Mouse (Mus musculus): ENCODE results near the gene Acads. TPM values are rescaled to one million over a fixed set of nuclear protein-coding genes. Genes with fewer than 3 reads are reported as not detected.
"Not testable (repeated sequence)": the region's sequence is repeated elsewhere in the genome, so short reads cannot be mapped to it uniquely, and the experiment has no call there.

Gene Acads
- polyA plus RNA-seq, 2 experiments: 27.6 to 50.5 TPM

GRCm38 (mm10) chr5:115163563-115163962 is 44.4 kb upstream of the Acads start:
- Histone ChIP-seq H3K4me2 (replicated peaks; ENCODE audit: low read depth, low read length, severe bottlenecking) (no peak overlapping the region), H3K36me3 (ENCODE audit: control insufficient read depth, insufficient read depth, low read length) (no peaks in the 10 kb centered on the region), H3K9me3 (ENCODE audit: control insufficient read depth, low read length) (no peaks in the 10 kb centered on the region), H3K4me3 (replicated peaks; ENCODE audit: low read length) (no peak overlapping the region), H3K27me3 (ENCODE audit: control insufficient read depth, insufficient read depth, low read length) (no peaks in the 10 kb centered on the region), H3K27ac (replicated peaks; ENCODE audit: low read depth, low read length) (no peak overlapping the region), H3K9ac (ENCODE audit: low read depth, low read length, severe bottlenecking) (no peak overlapping the region), H3K4me1 (ENCODE audit: control insufficient read depth, insufficient read depth, low read length) (peaks cover 7% of the 10 kb centered on the region; the same call in 1 of the 2 replicates)
- DNase-seq (ENCODE audit: low spot score) (no peak), ATAC-seq (ENCODE audit: low FRiP score, low read depth) (no peak)
- WGBS: 44% methylated on average over 8 of the region's 8 CpGs
- TF ChIP-seq POLR2A (IDR thresholded peaks at IDR 0.05; ENCODE audit: borderline replicate concordance, extremely low read depth, insufficient read depth, insufficient read length): no peak

- H3K36me3 ChIP-seq (ENCODE audit: control insufficient read depth, insufficient read depth, low read length); H3K4me1 ChIP-seq (ENCODE audit: control insufficient read depth, insufficient read depth, low read length); ATAC-seq (ENCODE audit: low FRiP score, low read depth); H3K4me3 ChIP-seq (replicated peaks; ENCODE audit: low read length); H3K27ac ChIP-seq (replicated peaks; ENCODE audit: low read depth, low read length); H3K27me3 ChIP-seq (ENCODE audit: control insufficient read depth, insufficient read depth, low read length); H3K4me2 ChIP-seq (replicated peaks; ENCODE audit: low read depth, low read length, severe bottlenecking); H3K9ac ChIP-seq (ENCODE audit: low read depth, low read length, severe bottlenecking); DNase-seq (ENCODE audit: low spot score); H3K9me3 ChIP-seq (ENCODE audit: control insufficient read depth, low read length): not testable (repeated sequence)
- WGBS: 78% methylated on average over 1 of the region's 1 CpGs
Measured at GRCm38 (mm10) chr5:115161940-115162279, 42.8 kb upstream of the Acads start.

GRCm38 (mm10) chr5:115161064-115161939 is 42.2 kb upstream of the Acads start:
- Histone ChIP-seq H3K27me3 (ENCODE audit: control insufficient read depth, insufficient read depth, low read length) (no peaks in the 10 kb centered on the region), H3K4me3 (replicated peaks; ENCODE audit: low read length) (no peak overlapping the region), H3K9ac (ENCODE audit: low read depth, low read length, severe bottlenecking) (peak overlapping the region; percentile 25; the same call in 1 of the 2 replicates), H3K4me1 (ENCODE audit: control insufficient read depth, insufficient read depth, low read length) (peaks cover 10% of the 10 kb centered on the region), H3K9me3 (ENCODE audit: control insufficient read depth, low read length) (no peaks in the 10 kb centered on the region), H3K36me3 (ENCODE audit: control insufficient read depth, insufficient read depth, low read length) (no peaks in the 10 kb centered on the region), H3K4me2 (replicated peaks; ENCODE audit: low read depth, low read length, severe bottlenecking) (no peak overlapping the region), H3K27ac (replicated peaks; ENCODE audit: low read depth, low read length) (no peak overlapping the region)
- no peak for TF ChIP-seq POLR2A (IDR thresholded peaks at IDR 0.05; ENCODE audit: borderline replicate concordance, extremely low read depth, insufficient read depth, insufficient read length)
- ATAC-seq (ENCODE audit: low FRiP score, low read depth) (no peak), DNase-seq (ENCODE audit: low spot score) (no peak)
- 21% methylated on average over 13 of the region's 13 CpGs for WGBS

- DNase-seq (ENCODE audit: low spot score) (no peak), ATAC-seq (ENCODE audit: low FRiP score, low read depth) (no peak)
- Histone ChIP-seq H3K9me3 (ENCODE audit: control insufficient read depth, low read length) (no peaks in the 10 kb centered on the region), H3K4me1 (ENCODE audit: control insufficient read depth, insufficient read depth, low read length) (peaks cover 17% of the 10 kb centered on the region), H3K36me3 (ENCODE audit: control insufficient read depth, insufficient read depth, low read length) (no peaks in the 10 kb centered on the region), H3K27me3 (ENCODE audit: control insufficient read depth, insufficient read depth, low read length) (no peaks in the 10 kb centered on the region), H3K9ac (ENCODE audit: low read depth, low read length, severe bottlenecking) (no peak overlapping the region), H3K27ac (replicated peaks; ENCODE audit: low read depth, low read length) (no peak overlapping the region), H3K4me2 (replicated peaks; ENCODE audit: low read depth, low read length, severe bottlenecking) (no peak overlapping the region), H3K4me3 (replicated peaks; ENCODE audit: low read length) (no peak overlapping the region)
- no peak for TF ChIP-seq POLR2A (IDR thresholded peaks at IDR 0.05; ENCODE audit: borderline replicate concordance, extremely low read depth, insufficient read depth, insufficient read length)
- 55% methylated on average over 6 of the region's 6 CpGs for WGBS
Measured at GRCm38 (mm10) chr5:115160655-115161054, 41.5 kb upstream of the Acads start.

- Histone ChIP-seq H3K9me3 (ENCODE audit: control insufficient read depth, low read length) (no peaks in the 10 kb centered on the region), H3K4me1 (ENCODE audit: control insufficient read depth, insufficient read depth, low read length) (peaks cover 31% of the 10 kb centered on the region), H3K27ac (replicated peaks; ENCODE audit: low read depth, low read length) (peak overlapping the region; percentile 95), H3K27me3 (ENCODE audit: control insufficient read depth, insufficient read depth, low read length) (no peaks in the 10 kb centered on the region), H3K9ac (ENCODE audit: low read depth, low read length, severe bottlenecking) (peak overlapping the region; percentile 69), H3K36me3 (ENCODE audit: control insufficient read depth, insufficient read depth, low read length) (peaks cover 7% of the 10 kb centered on the region; the same call in 1 of the 2 replicates), H3K4me3 (replicated peaks; ENCODE audit: low read length) (peak overlapping the region; percentile 99), H3K4me2 (replicated peaks; ENCODE audit: low read depth, low read length, severe bottlenecking) (peak overlapping the region; percentile 47)
- no peak for TF ChIP-seq POLR2A (IDR thresholded peaks at IDR 0.05; ENCODE audit: borderline replicate concordance, extremely low read depth, insufficient read depth, insufficient read length)
- ATAC-seq (ENCODE audit: low FRiP score, low read depth) (no peak), DNase-seq (ENCODE audit: low spot score) (no peak)
- WGBS: 30% methylated on average over 12 of the region's 12 CpGs
Measured at GRCm38 (mm10) chr5:115159165-115159564, 40.0 kb upstream of the Acads start.
